Mouse (Mus musculus) neural tube, embryonic 11.5 days (tissue): ENCODE results near the gene Babam2. TPM values are rescaled to one million over a fixed set of nuclear protein-coding genes. Genes with fewer than 3 reads are reported as not detected.
A peak's percentile ranks its signal among the peaks of the same experiment; 100 is the strongest.

Experiments
- ATAC-seq: fragments of 200-750 bp; cut with Nextera tagmentation; 2 replicates; pipeline ENCODE4 v1.8.0; 2017; ENCODE audit warnings: moderate number of reproducible peaks, mild to moderate bottlenecking, moderate TSS enrichment, moderate library complexity; ENCODE audit not compliant: insufficient read depth, low FRiP score, low TSS enrichment
- DNase-seq: peaks from one replicate; pipeline ENCODE4 v3.0.0-alpha.2; 2015; ENCODE audit warnings: low spot score
- H3K27ac ChIP-seq: fragments of 300-500 bp; sonication (generic); 2 replicates; pipeline ENCODE4 v1.5.1; 2014; ENCODE audit warnings: low read depth, mild to moderate bottlenecking, low read length
- H3K27me3 ChIP-seq: fragments of 300-500 bp; sonication (generic); 2 replicates; pipeline ENCODE4 v1.6.1; 2014; ENCODE audit warnings: mild to moderate bottlenecking, low read length, mixed read lengths; ENCODE audit not compliant: control insufficient read depth, insufficient read depth
- H3K36me3 ChIP-seq: fragments of 300-500 bp; sonication (generic); 2 replicates; pipeline ENCODE4 v1.6.1; 2014; ENCODE audit warnings: mild to moderate bottlenecking, low read length, moderate library complexity, mixed read lengths; ENCODE audit not compliant: control insufficient read depth, insufficient read depth
- H3K4me1 ChIP-seq: fragments of 300-500 bp; sonication (generic); 2 replicates; pipeline ENCODE4 v1.6.1; 2014; ENCODE audit warnings: low read length, mixed read lengths; ENCODE audit not compliant: control insufficient read depth, insufficient read depth
- H3K4me2 ChIP-seq: fragments of 300-500 bp; sonication (generic); 2 replicates; pipeline ENCODE4 v1.6.1; 2014; ENCODE audit warnings: low read depth, mild to moderate bottlenecking, moderate library complexity
- H3K4me3 ChIP-seq: fragments of 300-500 bp; sonication (generic); 2 replicates; pipeline ENCODE4 v1.5.1; 2014; ENCODE audit warnings: low read depth, low read length
- H3K9ac ChIP-seq: fragments of 300-500 bp; sonication (generic); 2 replicates; pipeline ENCODE4 v1.6.1; 2014; ENCODE audit warnings: mild to moderate bottlenecking, low read length
- H3K9me3 ChIP-seq: fragments of 300-500 bp; sonication (generic); 2 replicates; pipeline ENCODE4 v1.6.1; 2016; ENCODE audit warnings: low read length; ENCODE audit not compliant: control insufficient read depth
- WGBS: fragments of 180-500 bp; shearing (Covaris S2); extraction: QIAGEN DNeasy Blood & Tissue Kit; methylation state at CpG from one replicate; pipeline ENCODE4 v1.1.7; 2014; 5-methylcytosine and 5-hydroxymethylcytosine counted together
- polyA plus RNA-seq: library from polyadenylated mRNA; unstranded; fragments of >200 nt; fragmentation: Nextera tagmentation; extraction: Ambion mirVana; gene quantifications from 2 replicates; pipeline ENCODE4 v1.2.1, GENCODE M21; 2014

Gene Babam2
- polyA plus RNA-seq, 1 experiment from 2014 or later = 45.0 TPM

DNA sequence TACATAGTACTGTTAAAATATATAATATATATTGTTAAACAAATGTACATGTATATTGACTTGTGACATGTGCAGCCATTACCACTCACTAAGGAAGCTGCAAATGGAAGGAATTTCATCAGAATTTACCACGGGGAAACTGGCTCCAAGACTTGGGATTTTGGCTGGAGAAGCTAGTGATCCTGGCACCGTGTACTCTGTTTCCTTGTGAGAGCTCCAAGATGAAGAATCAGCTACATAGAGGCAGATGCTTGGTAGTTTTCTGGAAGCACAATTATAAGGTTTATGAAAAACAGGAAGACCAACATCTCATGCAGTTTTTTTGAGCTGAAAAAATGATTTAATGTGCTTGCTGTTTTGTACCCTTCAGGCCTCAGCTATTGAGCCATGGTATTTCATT is 110.8 kb downstream of the Babam2 start:
- no peaks in the 10 kb centered on the region for H3K27me3 ChIP-seq
- DNase-seq (no peak), ATAC-seq (no peak)
- H3K36me3 ChIP-seq = no peaks in the 10 kb centered on the region
- H3K4me3 ChIP-seq = no peak overlapping the region
- 88% methylated on average over 2 of the region's 2 CpGs for WGBS
- H3K4me1 ChIP-seq = no peaks in the 10 kb centered on the region
- H3K9ac ChIP-seq = no peak overlapping the region
- no peaks in the 10 kb centered on the region for H3K9me3 ChIP-seq
- no peak overlapping the region for H3K27ac ChIP-seq
- H3K4me2 ChIP-seq = no peak overlapping the region

DNA sequence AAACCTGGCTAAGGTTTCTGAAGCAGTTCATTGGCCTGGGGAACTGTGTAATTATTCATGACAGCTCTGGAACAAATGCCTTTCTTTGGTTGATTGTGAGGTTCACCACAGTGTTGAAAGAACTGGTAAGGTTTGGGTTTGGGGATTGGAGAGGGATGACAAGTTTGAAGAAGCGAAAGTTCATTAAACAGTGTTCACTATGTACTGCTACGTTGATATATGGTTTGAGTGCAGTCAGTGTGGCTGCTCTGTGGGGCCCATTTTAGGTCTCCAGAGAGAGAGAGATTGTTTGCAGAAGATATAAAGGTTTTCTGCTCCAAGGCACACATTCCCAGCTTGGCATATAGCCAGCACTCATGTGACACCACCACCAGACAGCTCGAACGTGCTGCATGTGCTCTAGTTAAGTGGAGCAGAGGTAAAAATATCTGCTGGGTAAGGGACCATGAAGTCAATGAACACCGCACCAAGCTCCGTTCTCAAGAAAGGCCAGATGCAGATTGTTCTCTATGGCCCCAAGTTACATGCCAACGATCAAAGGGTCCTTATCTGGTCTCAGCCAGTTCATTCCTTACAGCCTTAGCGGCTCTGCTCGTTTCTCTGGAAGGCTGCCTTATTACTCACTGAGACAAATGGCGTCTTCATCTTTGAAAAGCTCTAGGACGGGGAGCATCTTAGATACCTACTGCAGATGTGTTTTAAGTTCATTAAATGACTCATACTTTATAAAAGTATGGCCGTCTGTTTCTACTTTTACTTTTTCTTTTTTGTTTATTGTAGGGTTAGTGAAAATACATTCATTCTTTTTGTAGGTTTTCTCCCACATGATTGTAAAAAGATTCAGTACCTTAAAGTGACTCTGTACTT is 113.5 kb downstream of the Babam2 start:
- ATAC-seq (no peak), DNase-seq (no peak)
- Histone ChIP-seq H3K4me3 (no peak overlapping the region), H3K36me3 (no peaks in the 10 kb centered on the region), H3K9ac (no peak overlapping the region), H3K27me3 (no peaks in the 10 kb centered on the region), H3K4me1 (no peaks in the 10 kb centered on the region), H3K27ac (no peak overlapping the region), H3K9me3 (no peaks in the 10 kb centered on the region), H3K4me2 (no peak overlapping the region)
- 70% methylated on average over 12 of the region's 12 CpGs for WGBS

DNA sequence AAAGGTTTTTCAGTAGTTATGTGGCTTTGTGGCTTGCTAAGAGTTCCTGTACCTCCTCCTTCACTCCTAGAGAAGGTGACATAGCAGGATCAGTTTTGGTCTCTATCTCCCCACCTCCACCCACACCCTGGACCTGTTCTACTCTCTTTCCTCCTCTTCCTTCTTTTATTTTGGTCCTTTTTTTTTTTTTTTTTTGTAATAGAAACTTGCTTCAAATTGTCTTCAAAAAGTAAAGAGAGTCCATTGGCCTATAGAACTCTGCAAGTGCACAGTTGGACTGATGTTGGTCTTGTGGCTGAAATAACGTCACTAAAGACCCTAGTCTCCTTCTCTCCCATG is 114.1 kb downstream of the Babam2 start:
- H3K27ac ChIP-seq = no peak overlapping the region
- no peak overlapping the region for H3K4me3 ChIP-seq
- no peaks in the 10 kb centered on the region for H3K36me3 ChIP-seq
- no peak for DNase-seq
- WGBS = 76% methylated on average over 1 of the region's 1 CpGs
- H3K9ac ChIP-seq = no peak overlapping the region
- no peaks in the 10 kb centered on the region for H3K9me3 ChIP-seq
- H3K4me1 ChIP-seq = no peaks in the 10 kb centered on the region
- no peaks in the 10 kb centered on the region for H3K27me3 ChIP-seq
- H3K4me2 ChIP-seq = no peak overlapping the region
- ATAC-seq = no peak

DNA sequence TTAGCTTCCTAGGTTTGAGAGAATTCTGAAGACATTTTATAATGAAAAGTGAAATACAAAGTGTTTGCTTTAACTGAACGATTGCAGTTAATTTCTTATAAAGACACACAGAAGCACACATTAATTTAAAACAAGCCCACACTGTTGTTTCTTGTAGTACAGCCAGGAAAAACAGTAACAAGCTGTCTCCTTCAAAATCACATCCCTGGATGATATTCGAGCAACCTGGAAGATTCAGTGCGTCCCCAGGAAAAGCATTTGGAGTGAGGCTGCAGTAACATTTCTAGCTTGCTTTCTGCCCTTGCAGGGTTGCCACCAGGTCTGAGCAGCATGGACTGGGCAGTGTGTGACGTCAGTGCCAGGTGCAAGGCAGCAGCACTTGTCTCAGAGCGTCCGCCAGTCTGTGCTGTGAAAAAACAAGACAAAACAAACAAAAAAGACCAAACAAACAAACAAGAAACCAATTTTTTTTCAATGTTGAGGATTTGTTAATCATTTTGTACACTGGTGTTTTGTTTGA is 115.7 kb downstream of the Babam2 start:
- H3K4me3 ChIP-seq = no peak overlapping the region
- H3K36me3 ChIP-seq = no peaks in the 10 kb centered on the region
- no peak for DNase-seq
- H3K4me2 ChIP-seq = no peak overlapping the region
- no peaks in the 10 kb centered on the region for H3K4me1 ChIP-seq
- H3K27ac ChIP-seq = no peak overlapping the region
- H3K27me3 ChIP-seq = no peaks in the 10 kb centered on the region
- no peak for ATAC-seq
- no peaks in the 10 kb centered on the region for H3K9me3 ChIP-seq
- H3K9ac ChIP-seq = no peak overlapping the region
- WGBS = 94% methylated on average over 6 of the region's 6 CpGs

DNA sequence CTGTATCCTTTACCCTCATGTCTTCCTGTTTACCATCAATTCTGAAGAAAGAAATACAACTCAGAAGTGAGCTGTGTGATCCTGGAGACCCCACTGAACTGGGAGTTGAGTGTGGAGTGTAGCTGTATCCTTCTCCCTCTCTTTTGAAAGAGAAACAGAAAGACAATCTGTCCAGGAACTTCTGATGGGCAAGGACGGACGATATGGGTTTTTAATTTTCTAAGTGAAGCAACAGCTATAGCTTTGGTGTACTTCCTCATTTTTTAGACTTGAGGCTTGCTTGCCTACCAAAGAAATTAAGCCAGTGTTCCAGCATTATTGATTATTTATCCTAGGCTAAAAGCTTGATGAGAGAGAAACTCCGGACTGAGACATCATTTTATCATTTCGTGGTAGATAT is 116.6 kb downstream of the Babam2 start:
- no peaks in the 10 kb centered on the region for H3K4me1 ChIP-seq
- H3K27ac ChIP-seq = no peak overlapping the region
- H3K36me3 ChIP-seq = no peaks in the 10 kb centered on the region
- no peak for ATAC-seq
- H3K4me3 ChIP-seq = no peak overlapping the region
- H3K27me3 ChIP-seq = no peaks in the 10 kb centered on the region
- DNase-seq = no peak
- no peaks in the 10 kb centered on the region for H3K9me3 ChIP-seq
- no peak overlapping the region for H3K9ac ChIP-seq
- 91% methylated on average over 4 of the region's 4 CpGs for WGBS
- H3K4me2 ChIP-seq = no peak overlapping the region

DNA sequence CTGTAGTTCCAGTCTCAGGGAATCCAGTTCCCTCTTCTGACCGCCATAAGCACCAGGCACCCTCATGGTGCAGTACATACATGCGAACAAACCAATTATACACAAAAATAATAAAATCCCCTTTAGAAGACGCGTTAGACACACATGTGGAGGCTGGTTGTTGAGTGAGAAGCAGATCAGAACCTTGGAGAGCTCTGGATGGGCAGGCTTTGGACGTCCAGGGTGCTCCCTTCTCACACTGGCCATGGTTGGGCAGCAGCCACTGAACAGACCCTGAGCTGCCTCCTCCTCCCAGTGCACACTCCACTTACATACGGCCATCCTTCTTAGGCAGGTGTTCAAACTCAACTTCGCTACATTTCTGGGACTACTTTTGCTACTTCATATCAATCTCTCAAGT is 117.6 kb downstream of the Babam2 start:
- WGBS = 76% methylated on average over 7 of the region's 7 CpGs
- peak; percentile 17 for DNase-seq
- Histone ChIP-seq H3K36me3 (no peaks in the 10 kb centered on the region), H3K9ac (no peak overlapping the region), H3K4me2 (no peak overlapping the region), H3K9me3 (no peaks in the 10 kb centered on the region), H3K4me3 (no peak overlapping the region), H3K27me3 (no peaks in the 10 kb centered on the region), H3K4me1 (no peaks in the 10 kb centered on the region), H3K27ac (no peak overlapping the region)
- no peak for ATAC-seq

DNA sequence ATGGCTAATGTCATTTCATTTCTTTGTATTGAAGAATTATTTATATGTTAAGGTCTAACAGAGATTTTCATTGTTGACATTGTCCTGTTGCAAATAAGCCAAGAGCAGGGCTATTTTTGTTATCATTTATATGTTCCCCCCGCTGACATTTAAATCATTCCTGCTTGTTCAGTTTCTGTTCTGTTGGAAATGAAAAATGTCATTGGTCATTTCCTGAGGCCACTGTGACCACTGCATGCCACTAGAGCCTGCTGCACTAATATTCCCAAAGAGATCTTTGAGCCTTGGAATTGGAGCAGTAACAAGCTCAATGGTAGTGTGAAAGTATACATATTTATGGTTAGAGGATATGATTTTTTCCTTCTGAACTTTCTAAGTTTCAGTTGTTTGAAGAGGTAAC is 118.6 kb downstream of the Babam2 start:
- DNase-seq (no peak), ATAC-seq (no peak)
- WGBS = 91% methylated on average over 1 of the region's 1 CpGs
- H3K27me3 ChIP-seq = no peaks in the 10 kb centered on the region
- no peak overlapping the region for H3K9ac ChIP-seq
- no peaks in the 10 kb centered on the region for H3K36me3 ChIP-seq
- H3K9me3 ChIP-seq = no peaks in the 10 kb centered on the region
- H3K4me2 ChIP-seq = no peak overlapping the region
- no peak overlapping the region for H3K4me3 ChIP-seq
- no peak overlapping the region for H3K27ac ChIP-seq
- H3K4me1 ChIP-seq = no peaks in the 10 kb centered on the region

DNA sequence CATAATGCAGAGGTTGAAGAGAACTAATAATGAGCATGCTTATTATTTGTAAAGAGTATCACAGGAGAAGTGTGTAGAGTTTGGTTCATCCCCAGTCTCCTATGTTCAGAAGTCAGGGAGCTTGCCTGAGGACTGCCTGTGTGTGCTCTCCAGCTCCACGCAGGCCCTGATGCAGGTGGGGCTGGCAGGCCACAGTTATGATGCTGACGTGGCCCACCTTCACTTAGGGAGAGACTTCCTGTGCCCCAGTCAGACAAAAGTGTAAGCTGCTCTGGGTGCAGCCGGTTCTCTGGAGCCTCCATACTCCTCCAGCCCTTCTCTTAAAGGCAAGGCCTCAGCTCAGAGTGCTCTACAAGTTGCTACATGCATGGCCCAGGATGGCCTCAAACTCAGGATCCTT is 123.3 kb downstream of the Babam2 start:
- no peaks in the 10 kb centered on the region for H3K4me1 ChIP-seq

DNA sequence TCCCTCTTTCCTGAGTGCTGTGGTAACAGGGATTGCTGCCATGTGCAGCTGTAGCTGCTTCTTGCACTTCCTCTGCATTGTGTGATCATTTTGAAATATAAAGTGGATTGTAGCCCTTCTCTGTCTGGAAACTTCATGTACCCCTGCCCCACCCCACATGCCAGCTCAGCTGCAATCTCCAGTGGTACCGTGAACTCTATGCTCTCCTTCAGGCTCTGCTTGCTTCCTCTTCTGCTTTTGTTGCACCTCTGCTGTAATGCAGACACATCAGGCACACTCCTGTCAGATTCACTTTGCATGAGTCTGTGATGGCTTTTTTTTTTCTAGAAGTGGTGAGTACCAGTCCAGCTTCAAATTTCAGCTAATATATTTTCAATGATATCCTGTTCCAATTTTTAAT is 123.7 kb downstream of the Babam2 start:
- H3K36me3 ChIP-seq = no peaks in the 10 kb centered on the region
- no peak overlapping the region for H3K4me2 ChIP-seq
- no peak overlapping the region for H3K27ac ChIP-seq
- ATAC-seq (no peak), DNase-seq (no peak)
- H3K4me1 ChIP-seq = no peaks in the 10 kb centered on the region
- no peaks in the 10 kb centered on the region for H3K9me3 ChIP-seq
- H3K4me3 ChIP-seq = no peak overlapping the region
- no peaks in the 10 kb centered on the region for H3K27me3 ChIP-seq
- no peak overlapping the region for H3K9ac ChIP-seq
- WGBS = 89% methylated on average over 1 of the region's 1 CpGs

More for the DNA sequence above, 123.3 kb downstream of the Babam2 start:
- H3K27me3 ChIP-seq = no peaks in the 10 kb centered on the region
- 87% methylated on average over 3 of the region's 3 CpGs for WGBS
- DNase-seq = no peak
- H3K9me3 ChIP-seq = no peaks in the 10 kb centered on the region
- H3K4me2 ChIP-seq = no peak overlapping the region
- no peak for ATAC-seq
- no peaks in the 10 kb centered on the region for H3K36me3 ChIP-seq
- H3K9ac ChIP-seq = no peak overlapping the region
- H3K4me3 ChIP-seq = no peak overlapping the region
- H3K27ac ChIP-seq = no peak overlapping the region
